Mouse (Mus musculus): ENCODE measurements around the gene Prrg4.

DNA sequence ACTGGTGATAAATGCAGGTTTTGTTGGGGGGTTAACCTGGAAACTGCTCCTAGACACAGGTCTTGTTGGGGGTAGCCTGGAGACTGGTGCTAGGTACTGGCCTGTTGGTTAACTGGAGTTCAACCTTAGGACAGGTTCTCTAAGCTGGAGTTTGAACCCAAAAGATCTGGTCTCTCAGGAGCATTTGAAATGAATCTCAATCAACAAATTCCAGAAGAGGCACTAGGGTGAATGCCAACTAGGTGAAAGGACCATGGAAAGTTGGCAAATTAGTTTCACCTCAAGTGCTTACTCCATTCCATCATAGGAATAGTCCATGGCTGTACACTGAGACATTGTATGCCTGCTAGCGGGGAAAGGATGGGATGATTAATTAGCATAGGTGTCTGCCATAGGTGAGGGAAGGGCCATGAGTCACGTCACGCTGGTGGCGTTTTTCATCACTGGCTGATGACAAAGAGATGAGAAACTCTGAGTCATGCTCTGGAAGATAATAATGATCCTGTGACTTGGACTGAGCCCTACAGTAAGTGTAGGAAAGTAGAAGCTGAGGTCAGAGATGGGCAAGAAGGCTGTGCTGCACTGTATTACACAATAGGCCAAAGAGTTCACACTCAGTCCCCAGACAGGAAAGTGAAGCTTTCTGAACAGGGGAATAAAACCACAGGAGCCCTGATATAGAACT is 14.6 kb upstream of the Prrg4 start:
- TF ChIP-seq CTCF (IDR thresholded peaks at IDR 0.05; ENCODE audit: insufficient read depth, low read length) (no peak), POLR2A (IDR thresholded peaks at IDR 0.05; ENCODE audit: borderline replicate concordance, extremely low read depth, low read depth, low read length) (no peak)

Measured in lung, adult 2 months (tissue).